Mouse (Mus musculus) left cerebral cortex, postnatal 10 days (tissue): ENCODE measurements around the gene Lin9. TPM values are rescaled to one million over a fixed set of nuclear protein-coding genes. Genes with fewer than 3 reads are reported as not detected.

Experiments
- DNase-seq, 2 experiments: peaks; one replicate each; pipeline ENCODE4 v3.0.0; 2021 to 2022; ENCODE audit warnings: low spot score in 2 of 2, mixed read lengths in 1 of 2; ENCODE audit errors: extremely low spot score in 1 of 2
- intact Hi-C: fragments of 180-260 bp; cut with DNase I; formaldehyde crosslinking; loops from one replicate; pipeline ENCODE4 v1.15.1; 2025
- total RNA-seq, 2 experiments: library from RNA; stranded (reverse); gene quantifications; 2 replicates each; pipeline ENCODE4 v1.2.3; 2021

Lin9 gene
- total RNA-seq, 2 experiments from 2014 or later: 4.3 to 4.7 TPM

DNA sequence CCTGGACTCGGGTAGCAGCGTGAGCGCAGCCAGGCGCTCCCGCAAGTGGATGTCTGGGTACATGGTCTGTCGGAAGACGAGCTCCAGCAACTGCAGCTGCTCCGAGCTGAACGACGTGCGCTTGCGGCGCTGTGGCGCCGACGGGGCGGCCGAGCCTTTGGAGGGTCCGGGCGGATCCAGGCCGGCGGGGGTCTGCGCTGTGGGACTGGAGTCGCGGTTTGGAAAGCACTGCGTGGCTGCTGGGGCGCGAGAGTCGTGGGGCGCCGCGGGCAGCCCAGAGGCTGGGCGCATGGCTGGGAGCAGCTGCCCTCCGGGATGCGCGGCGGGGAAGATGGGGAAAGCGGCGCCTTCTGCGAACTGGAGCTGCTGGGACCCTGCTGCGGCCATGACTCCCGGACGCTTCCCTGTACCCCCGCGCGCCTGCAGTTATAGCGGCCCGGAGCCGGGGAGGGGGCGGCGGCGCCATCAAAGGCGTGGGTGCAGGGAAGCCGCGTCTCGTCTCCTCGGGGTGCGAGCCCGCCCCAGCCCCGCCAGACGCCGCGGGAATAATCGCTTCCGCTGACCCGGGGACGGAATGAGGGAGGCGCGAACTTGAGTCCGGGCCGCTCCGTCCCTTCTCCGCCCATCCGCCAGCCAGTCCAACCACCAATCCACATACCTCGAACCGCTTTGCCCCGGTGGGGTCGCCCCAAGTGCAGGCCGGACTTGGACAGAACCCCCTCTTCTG lies 55.8 kb downstream of the Lin9 start, which contains the start of gene Mixl1:
Mixl1 (minus strand) TSS at position 409 of the 727 bp plus-strand sequence.
- DNase-seq: peak in 1 of 2 experiments; percentile 34

DNA sequence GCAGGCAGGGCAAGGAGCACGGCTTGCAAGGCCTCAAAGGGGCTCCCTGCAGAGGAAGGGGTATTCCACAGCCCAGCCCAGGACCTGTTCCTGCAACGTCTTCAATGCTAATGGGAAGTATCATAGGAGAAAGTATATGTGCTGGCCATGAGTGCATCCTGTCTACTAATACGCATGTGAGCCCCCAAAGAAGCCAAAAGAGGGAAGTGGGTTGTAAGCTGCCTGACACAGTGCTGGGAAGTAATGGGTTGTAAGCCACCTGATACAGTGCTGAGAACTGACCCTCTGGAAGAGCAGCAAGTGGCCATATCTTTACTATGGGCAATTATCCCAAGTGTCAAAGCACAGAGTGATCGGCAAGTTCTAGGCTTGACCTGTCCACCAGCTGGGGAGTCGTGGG lies 57.1 kb downstream of the Lin9 start:
- intact Hi-C loops: no loop called here
- DNase-seq: no peak

More for the DNA sequence above, 55.8 kb downstream of the Lin9 start, which contains the start of gene Mixl1:
- intact Hi-C loops: no loop called here

DNA sequence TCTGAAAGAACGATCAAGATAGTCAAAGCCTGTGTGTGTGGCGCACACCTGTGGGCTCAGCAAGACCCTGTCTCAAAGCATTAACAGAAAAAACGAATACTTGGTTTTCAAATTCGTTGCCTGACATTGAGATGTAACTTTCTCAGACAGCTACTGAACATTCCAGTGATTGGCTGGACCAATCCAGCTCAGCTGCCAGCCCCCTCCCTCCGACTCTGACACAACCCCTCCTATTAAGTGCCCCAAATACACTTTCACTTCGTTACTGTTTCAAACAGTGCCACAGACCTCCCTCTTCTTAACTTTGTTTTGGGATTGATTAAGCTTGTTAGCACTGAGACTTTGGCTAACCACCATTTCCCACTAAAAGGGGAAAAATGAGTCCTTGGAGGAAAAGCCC lies 62.5 kb downstream of the Lin9 start:
- intact Hi-C loops: no loop called here
- DNase-seq: no peak

DNA sequence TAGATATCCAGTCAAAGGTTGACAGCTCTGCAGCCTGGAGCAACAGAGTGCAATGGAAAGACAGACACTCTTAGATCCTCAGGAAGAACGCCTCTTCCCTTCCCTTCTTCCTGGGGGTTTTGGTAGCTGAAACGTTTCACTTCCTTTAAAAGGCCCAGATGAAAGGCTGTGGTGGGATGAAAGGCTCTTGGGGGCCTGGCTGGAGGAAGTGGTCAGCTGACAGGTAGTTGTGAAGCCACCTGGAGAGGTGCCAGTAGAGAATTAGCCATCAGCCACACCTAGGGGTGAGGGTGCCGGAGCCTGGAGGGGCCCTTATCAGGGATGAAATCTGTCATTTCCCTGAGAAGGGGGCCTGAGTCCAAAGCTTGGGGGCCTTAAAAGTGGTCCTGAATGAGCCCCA lies 66.4 kb downstream of the Lin9 start:
- no peak for DNase-seq
- intact Hi-C loops: no loop called here

DNA sequence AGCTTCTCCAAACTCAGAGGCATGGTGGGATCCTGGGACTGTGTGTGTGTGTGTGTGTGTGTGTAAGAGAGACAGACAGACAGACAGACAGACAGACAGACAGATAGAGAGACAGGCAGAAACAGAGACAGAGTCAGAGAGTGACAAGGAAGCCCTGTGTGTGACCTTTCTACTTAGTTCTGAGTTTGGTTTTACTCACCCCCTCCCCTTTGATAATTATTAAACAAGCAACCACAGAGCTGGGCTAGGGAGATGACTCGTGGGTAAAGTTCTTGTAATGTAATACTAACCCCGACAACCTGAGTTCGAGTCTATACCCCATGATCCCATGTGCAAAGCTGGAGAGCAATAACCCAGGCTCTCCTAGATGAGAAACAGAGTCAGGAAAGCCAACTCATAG lies 66.9 kb downstream of the Lin9 start:
- intact Hi-C loops: no loop called here
- DNase-seq: no peak

DNA sequence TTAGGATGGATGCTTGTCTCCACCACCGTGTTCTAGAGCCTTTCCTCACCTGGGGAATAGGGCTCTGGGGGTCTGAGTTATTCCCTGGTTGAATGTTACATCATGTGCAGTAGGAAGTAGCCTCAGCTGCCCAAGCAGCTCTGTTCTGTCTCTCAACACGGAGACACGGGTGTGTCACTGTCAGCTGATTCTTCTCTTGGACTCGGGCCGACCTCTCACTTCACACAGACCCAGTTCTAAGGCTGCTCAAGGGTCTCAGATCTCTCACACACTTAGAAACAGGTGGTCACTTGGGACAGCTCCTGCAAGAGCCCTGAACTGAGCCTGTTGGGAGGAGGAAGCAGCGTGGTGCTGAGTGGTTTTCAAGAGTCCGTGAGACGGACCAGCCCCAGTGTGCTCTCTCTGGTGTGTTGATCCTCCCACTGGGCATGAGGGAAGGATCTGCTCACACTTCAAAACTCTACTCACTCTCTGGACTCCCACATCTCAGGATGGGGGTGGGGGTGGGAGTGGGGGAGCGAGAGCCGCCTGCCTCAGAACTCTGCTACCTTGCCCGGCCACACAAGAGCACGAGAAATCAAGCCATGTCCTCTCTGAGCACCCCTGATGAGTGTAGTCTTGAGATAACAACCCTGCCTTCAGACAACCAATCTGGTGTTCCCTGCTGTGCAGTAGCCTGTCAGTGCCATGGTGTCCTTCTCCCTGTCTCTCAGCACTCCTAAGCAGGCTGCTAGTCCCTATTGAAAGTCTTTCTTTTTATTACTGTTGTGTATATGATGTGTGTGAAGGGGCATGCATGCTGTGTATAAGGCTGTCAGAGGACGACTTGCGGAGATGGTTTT lies 68.2 kb downstream of the Lin9 start:
- no peak for DNase-seq
- intact Hi-C loops: no loop called here

DNA sequence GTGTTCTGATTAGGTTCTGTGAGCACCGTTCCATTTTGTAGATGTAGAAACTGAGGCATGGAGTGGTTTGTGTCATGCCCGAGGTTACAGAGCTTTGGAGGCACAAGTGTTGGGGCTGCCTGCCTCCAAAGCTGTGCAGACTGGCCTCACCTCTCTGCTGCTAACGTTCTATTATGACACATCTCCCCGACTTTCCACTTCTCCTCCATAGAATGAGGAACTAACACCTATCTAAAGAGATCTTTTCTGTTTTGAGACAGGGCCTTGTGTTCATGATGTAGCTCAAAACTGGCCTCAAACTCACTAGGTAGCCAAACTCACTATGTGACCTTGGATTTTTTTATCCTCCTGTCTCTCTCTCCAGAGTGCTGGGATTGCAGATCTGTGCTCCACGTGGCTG lies 77.8 kb downstream of the Lin9 start:
- no peak for DNase-seq
- intact Hi-C loops: no loop called here

DNA sequence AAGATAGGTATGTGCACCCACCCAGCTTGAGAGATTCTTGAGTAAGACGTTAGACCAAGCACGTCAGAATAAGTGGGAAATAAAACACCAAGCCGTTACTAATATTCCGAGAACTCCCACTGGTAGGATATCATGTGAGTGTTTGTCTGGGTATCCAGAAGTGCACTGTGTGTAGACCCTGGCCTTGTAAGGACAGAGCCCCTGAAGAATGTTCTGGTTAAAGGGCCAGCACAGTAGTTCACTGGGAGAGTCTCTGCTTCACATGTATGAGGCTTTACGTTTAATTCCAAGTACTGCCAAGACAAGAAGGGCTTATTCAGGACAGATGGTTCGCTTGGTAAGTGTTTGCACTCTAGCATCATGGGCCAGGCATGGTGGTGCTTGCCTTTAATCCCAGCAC lies 78.5 kb downstream of the Lin9 start:
- DNase-seq: no peak
- intact Hi-C loops: no loop called here

DNA sequence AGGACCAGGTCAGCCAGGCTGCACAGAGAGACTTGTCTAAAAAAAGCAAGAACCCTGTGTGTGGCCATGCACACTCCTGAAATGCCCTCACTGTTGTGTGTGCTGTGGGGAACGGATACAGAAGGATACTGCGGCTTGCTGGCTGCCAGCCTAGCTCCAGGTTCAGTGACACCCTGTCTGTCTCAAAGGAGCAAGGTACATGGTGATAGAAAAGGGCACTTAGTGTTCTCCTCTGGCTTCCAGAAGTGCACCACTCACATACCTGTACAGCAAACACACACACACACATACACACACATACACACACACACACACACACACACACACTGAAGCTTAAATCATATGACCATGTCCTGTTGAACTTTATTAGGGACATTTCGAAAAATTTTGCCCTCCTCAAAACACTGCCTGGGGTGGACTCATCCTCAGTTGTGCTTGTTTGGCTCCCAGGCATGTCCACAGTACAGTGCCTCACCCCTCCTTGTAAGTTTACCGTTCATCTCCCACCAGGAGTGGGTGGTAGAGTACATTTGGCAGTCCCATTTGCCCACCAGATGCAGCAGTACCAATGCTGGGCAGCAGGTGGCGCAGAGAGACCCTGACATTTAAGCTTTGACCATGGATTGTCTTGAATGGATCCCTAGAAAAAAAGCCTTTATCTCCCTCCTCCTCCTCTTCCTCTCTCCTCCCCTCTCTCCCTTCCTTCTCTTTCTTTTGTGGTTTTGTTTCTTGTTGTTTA lies 79.2 kb downstream of the Lin9 start:
- intact Hi-C loops: loop anchor here (5.0 kb wide), 1 partner anchor 42 kb away; no protein-coding TSS in a partner anchor
- DNase-seq: peak; percentile 42 to 80

DNA sequence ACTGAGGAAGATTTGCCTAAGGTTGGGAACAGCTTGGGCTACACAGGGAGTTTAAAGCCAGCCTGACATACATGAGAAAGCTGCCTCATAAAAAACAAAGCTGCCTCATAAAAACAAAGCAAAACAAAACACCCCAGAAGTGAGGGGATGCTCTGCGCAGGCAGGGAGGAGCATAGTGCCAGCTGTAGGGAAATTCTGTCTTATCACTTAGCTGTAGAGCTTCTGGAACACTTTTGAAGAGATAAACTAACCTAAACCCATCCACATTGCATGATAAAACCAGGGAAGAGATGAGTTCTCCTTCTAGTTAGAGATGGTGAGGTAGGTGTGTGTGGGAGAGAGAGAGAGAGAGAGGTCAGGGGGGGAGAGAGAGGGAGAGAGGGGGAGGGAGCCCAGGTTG lies 81.7 kb downstream of the Lin9 start:
- intact Hi-C loops: loop anchor here (5.0 kb wide), 1 partner anchor 40 kb away; no protein-coding TSS in a partner anchor
- DNase-seq: no peak

DNA sequence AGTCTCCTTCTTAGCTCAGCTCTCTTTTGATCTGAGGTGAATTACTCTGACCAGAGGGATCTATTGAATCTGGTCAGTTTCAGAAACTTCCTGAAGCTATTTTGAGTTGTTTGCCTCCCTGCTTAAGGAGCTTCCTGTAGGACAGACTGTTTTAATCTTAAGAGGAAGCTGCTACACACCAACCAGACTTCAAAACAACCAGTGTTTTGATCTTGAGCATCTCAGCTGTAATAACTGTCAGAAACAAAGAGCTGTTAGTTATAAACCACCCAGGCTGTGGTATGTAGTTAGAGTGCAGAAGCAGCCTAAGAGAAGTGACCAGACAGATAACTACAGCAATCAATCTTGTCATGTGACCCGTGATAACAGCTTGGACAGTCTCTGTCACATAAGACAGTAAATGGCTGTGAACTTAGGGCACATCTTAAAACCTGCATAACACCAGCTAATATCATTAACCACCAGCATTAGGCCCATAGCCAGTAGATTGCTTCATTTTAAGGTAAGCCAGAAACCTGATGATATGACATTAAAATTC lies 82.8 kb downstream of the Lin9 start:
- intact Hi-C loops: loop anchor here (5.0 kb wide), 1 partner anchor 39 kb away; no protein-coding TSS in a partner anchor

DNA sequence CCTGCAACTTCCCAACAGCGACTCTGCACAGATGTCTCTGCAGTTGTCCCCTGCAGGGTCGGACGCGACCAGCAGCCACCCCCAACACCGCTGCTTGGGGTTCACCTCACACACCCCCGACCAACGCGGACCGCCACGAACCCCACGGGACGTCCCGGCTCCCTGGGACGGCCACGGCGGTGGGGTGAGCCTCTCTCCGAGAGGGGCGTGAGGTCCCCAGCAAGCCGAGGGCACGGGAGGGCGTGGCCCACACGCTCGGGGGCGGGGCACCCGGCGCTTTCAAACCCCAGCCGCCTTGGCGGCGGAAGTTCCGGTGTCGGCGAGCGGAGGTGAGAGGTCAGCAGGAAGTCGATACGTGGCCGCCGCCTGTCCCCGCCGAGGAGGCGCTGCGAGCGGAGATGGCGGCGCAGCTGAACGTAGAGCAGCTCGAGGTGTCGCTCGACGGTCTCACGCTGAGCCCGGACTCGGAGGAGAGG lies 84.8 kb downstream of the Lin9 start, which contains the start of gene Acbd3:
Acbd3 (plus strand) TSS at position 340 of the 476 bp plus-strand sequence.
- peak; percentile 88 to 95 for DNase-seq
- intact Hi-C loops: no loop called here

More for the DNA sequence above, 82.8 kb downstream of the Lin9 start:
- no peak for DNase-seq

DNA sequence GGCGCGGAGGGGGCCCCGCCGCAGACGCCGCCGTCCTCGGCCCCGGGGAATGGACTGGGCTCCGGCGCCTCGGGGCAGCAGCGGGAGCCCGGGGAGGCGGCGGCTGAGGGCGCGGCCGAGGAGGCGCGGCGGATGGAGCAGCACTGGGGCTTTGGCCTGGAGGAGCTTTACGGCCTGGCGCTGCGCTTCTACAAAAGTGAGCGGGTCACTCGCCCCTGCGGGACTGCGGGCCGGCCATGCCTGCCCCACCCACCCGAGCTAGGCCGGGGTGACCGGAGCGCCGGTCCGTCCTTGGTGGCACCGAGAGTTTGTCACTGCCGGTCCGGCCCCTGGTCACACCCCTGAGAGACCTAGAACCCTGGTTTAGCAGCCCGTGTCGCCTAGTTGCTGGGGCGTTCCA lies 85.2 kb downstream of the Lin9 start:
- intact Hi-C loops: no loop called here
- DNase-seq: peak in 1 of 2 experiments; percentile 64

DNA sequence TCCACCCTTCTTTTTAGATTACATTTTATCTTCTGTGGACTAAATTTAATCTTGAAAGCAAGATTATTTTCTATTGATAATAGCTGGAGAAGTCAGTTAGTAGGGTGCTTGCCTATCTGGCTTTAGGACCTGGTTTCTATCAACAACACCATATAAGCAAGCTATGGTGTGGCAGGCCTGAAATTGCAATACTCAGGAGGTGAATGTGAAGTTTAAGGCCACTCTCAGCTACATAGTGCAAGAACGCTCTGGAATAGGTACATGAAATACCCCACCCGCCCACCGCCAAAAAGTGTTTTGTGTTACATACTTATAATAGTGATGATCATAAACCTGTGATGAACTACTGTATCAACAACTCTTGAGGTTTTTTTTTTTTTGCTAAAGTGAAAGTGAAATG lies 88.3 kb downstream of the Lin9 start:
- intact Hi-C loops: no loop called here
- DNase-seq: no peak

Other genes with a start within 250 kb of the Lin9 start
- gene Stum, start 157.6 kb upstream of the Lin9 start, total RNA-seq: 100 to 1,000 TPM; 131 to 139 TPM
- gene Parp1, start 72.2 kb upstream of the Lin9 start, total RNA-seq: 100 to 1,000 TPM; 102 to 104 TPM
- not detected for gene Mixl1, start 55.9 kb downstream of the Lin9 start, total RNA-seq
- gene Acbd3, start 84.9 kb downstream of the Lin9 start, total RNA-seq: 10 to 100 TPM; 31.8 to 32.2 TPM
- gene H3f3a, start 172.8 kb downstream of the Lin9 start, total RNA-seq: 100 to 1,000 TPM; 442 to 467 TPM
- 10 to 100 TPM; 20.1 to 21.1 TPM for gene Sde2, start 210.0 kb downstream of the Lin9 start, total RNA-seq